16 mouse cellular contexts compared by ENCODE assay signal in genomic region chr3:56955799-56956121, GRCm38 (mm10).
DNase-seq lines count a peak whose midpoint lies in the region; ATAC-seq lines count a peak whose summit lies in the region.
"Had no signal": no experiment of that assay in that cellular context is flagged by ENCODE, and none has a peak within 500 bp of the region (broad histone marks: within the 10 kb centered on the region; RNA-seq: fewer than 3 reads in every experiment).

No protein-coding gene starts in this region.

- no peak overlapping the region for H3K4me2 ChIP-seq in neural tube, embryonic 11.5 days (ENCODE audit: low read depth)
- no peak overlapping the region for H3K4me2 ChIP-seq in hindbrain, embryonic 14.5 days (replicated peaks)
- no peak overlapping the region for H3K4me2 ChIP-seq in midbrain, embryonic 16.5 days (ENCODE audit: low read length)
- H3K4me2 ChIP-seq: limb, embryonic 15.5 days had no signal

- peak; percentile 38 for ATAC-seq in neural tube, embryonic 11.5 days (ENCODE audit: insufficient read depth, low FRiP score, low TSS enrichment)
- peak; percentile 31; the same call in 1 of the 2 replicates for ATAC-seq in hindbrain, embryonic 14.5 days (ENCODE audit: low FRiP score)
- ATAC-seq in midbrain, embryonic 16.5 days, result peak; percentile 22
- ATAC-seq: activated CD4-positive, CD25-positive, alpha-beta regulatory T cell, adult 4 months had no signal

- H3K4me1 ChIP-seq in neural tube, embryonic 11.5 days (ENCODE audit: control insufficient read depth, insufficient read depth, low read length), result peaks cover 7% of the 10 kb centered on the region
- peaks cover 24% of the 10 kb centered on the region for H3K4me1 ChIP-seq in hindbrain, embryonic 14.5 days (replicated peaks; ENCODE audit: control insufficient read depth, insufficient read depth, low read length)
- H3K4me1 ChIP-seq in midbrain, embryonic 16.5 days (ENCODE audit: control insufficient read depth, insufficient read depth, low read length), result peaks cover 9% of the 10 kb centered on the region
- H3K4me1 ChIP-seq: limb, embryonic 15.5 days had no signal

- intact Hi-C loops in left cerebral cortex, postnatal 14 days (cut with DNase I), result no loop called here

- peak overlapping the region; percentile 21; the same call in 1 of the 2 replicates for H3K27ac ChIP-seq in neural tube, embryonic 11.5 days (ENCODE audit: low read depth, low read length)
- H3K27ac ChIP-seq in hindbrain, embryonic 14.5 days, result peak overlapping the region; percentile 77
- H3K27ac ChIP-seq in midbrain, embryonic 16.5 days (ENCODE audit: low read length), result peak overlapping the region; percentile 63
- H3K27ac ChIP-seq: kidney, postnatal 0 days; limb, embryonic 15.5 days had no signal

- no peak overlapping the region for H3K9ac ChIP-seq in neural tube, embryonic 11.5 days (ENCODE audit: low read length)
- peak overlapping the region; percentile 35; the same call in 1 of the 2 replicates for H3K9ac ChIP-seq in hindbrain, embryonic 14.5 days
- no peak overlapping the region; the same call in 1 of the 2 replicates for H3K9ac ChIP-seq in midbrain, embryonic 16.5 days (ENCODE audit: low read depth, low read length)
- H3K9ac ChIP-seq: limb, embryonic 15.5 days had no signal

- no peaks in the 10 kb centered on the region for H3K36me3 ChIP-seq in neural tube, embryonic 11.5 days (ENCODE audit: control insufficient read depth, insufficient read depth, low read length)
- H3K36me3 ChIP-seq in hindbrain, embryonic 14.5 days (replicated peaks; ENCODE audit: control insufficient read depth, insufficient read depth), result no peaks in the 10 kb centered on the region
- H3K36me3 ChIP-seq in midbrain, embryonic 16.5 days (ENCODE audit: control insufficient read depth, insufficient read depth, low read length), result no peaks in the 10 kb centered on the region
- H3K36me3 ChIP-seq: limb, embryonic 15.5 days had no signal

- no peak overlapping the region for H3K4me3 ChIP-seq in neural tube, embryonic 11.5 days (ENCODE audit: low read depth, low read length)
- no peak overlapping the region for H3K4me3 ChIP-seq in hindbrain, embryonic 14.5 days (replicated peaks; ENCODE audit: low read length)
- H3K4me3 ChIP-seq in midbrain, embryonic 16.5 days (ENCODE audit: low read depth, low read length), result no peak overlapping the region
- H3K4me3 ChIP-seq: limb, embryonic 15.5 days had no signal

- no peaks in the 10 kb centered on the region for H3K27me3 ChIP-seq in neural tube, embryonic 11.5 days (ENCODE audit: control insufficient read depth, insufficient read depth, low read length)
- H3K27me3 ChIP-seq in hindbrain, embryonic 14.5 days (ENCODE audit: control insufficient read depth, insufficient read depth, low read length), result no peaks in the 10 kb centered on the region
- no peaks in the 10 kb centered on the region for H3K27me3 ChIP-seq in midbrain, embryonic 16.5 days (ENCODE audit: control insufficient read depth, insufficient read depth, low read depth, low read length)
- H3K27me3 ChIP-seq: limb, embryonic 15.5 days had no signal

- no peaks in the 10 kb centered on the region for H3K9me3 ChIP-seq in neural tube, embryonic 11.5 days (ENCODE audit: control insufficient read depth, low read length)
- H3K9me3 ChIP-seq in hindbrain, embryonic 14.5 days (ENCODE audit: control insufficient read depth, low read length), result no peaks in the 10 kb centered on the region
- no peaks in the 10 kb centered on the region for H3K9me3 ChIP-seq in midbrain, embryonic 16.5 days (replicated peaks; ENCODE audit: control insufficient read depth, low read length, poor library complexity, severe bottlenecking)
- H3K9me3 ChIP-seq: limb, embryonic 15.5 days had no signal

- no peak for DNase-seq in neural tube, embryonic 11.5 days (ENCODE audit: low spot score)
- no peak for DNase-seq in neural tube, embryonic 10.5 days (ENCODE audit: extremely low spot score, low spot score)
- DNase-seq in hindbrain, embryonic 14.5 days (ENCODE audit: low spot score), result no peak
- DNase-seq in left cerebral cortex, postnatal 14 days (ENCODE audit: low spot score in 2 of 2), result no peak
- DNase-seq in left cerebral cortex, adult 8-10 months (ENCODE audit: low spot score in 2 of 2), result no peak
- no peak for DNase-seq in lung, postnatal 4 days
- DNase-seq: adrenal gland, postnatal 14 days; cerebellum, adult 11-12 months; cerebellum, postnatal 25 days; gastrocnemius, postnatal 14 days; layer of hippocampus, adult 9-11 months; lung, postnatal 10 days had no signal

- WGBS in neural tube, embryonic 11.5 days, result 36% methylated on average over 2 of the region's 2 CpGs
- 21% methylated on average over 2 of the region's 2 CpGs for WGBS in hindbrain, embryonic 14.5 days
- WGBS in midbrain, embryonic 16.5 days, result 21% methylated on average over 2 of the region's 2 CpGs

Comparison
In these comparisons a context has a peak if more than half of its experiments do, and no peak if none do; other contexts are left out.
1. H3K27ac ChIP-seq: peak in every context shown above with its lines; median percentile 77 in hindbrain, embryonic 14.5 days; 63 in midbrain, embryonic 16.5 days; 21 in neural tube, embryonic 11.5 days.